Mouse (Mus musculus) midbrain, embryonic 15.5 days (tissue): Measurements from ENCODE around the gene Pla1a. TPM values are rescaled to one million over a fixed set of nuclear protein-coding genes. Genes with fewer than 3 reads are reported as not detected.

Experiments used
- ATAC-seq: fragments of 200-750 bp; cut with Nextera tagmentation; replicated peaks from 2 replicates; pipeline ENCODE4 v1.8.0; 2017; ENCODE audit warnings: moderate TSS enrichment
- H3K27ac ChIP-seq: fragments of 300-500 bp; sonication (generic); 2 replicates; pipeline ENCODE4 v1.5.1; 2015; ENCODE audit warnings: mild to moderate bottlenecking, inconsistent platforms
- H3K27me3 ChIP-seq: fragments of 300-500 bp; sonication (generic); replicated peaks from 2 replicates; pipeline ENCODE4 v1.6.1; 2015; ENCODE audit warnings: inconsistent platforms
- H3K36me3 ChIP-seq: fragments of 300-500 bp; sonication (generic); replicated peaks from 2 replicates; pipeline ENCODE4 v1.6.1; 2015; ENCODE audit warnings: inconsistent platforms
- H3K4me1 ChIP-seq: fragments of 300-500 bp; sonication (generic); 2 replicates; pipeline ENCODE4 v1.6.1; 2015; ENCODE audit warnings: inconsistent platforms
- H3K4me2 ChIP-seq: fragments of 300-500 bp; sonication (generic); 2 replicates; pipeline ENCODE4 v1.6.1; 2015; ENCODE audit warnings: inconsistent platforms, mild to moderate bottlenecking, moderate library complexity
- H3K4me3 ChIP-seq: fragments of 300-500 bp; sonication (generic); 2 replicates; pipeline ENCODE4 v1.5.1; 2015; ENCODE audit warnings: mild to moderate bottlenecking, inconsistent platforms
- H3K9ac ChIP-seq: fragments of 300-500 bp; sonication (generic); 2 replicates; pipeline ENCODE4 v1.6.1; 2015; ENCODE audit warnings: mild to moderate bottlenecking, inconsistent platforms
- H3K9me3 ChIP-seq: fragments of 300-500 bp; sonication (generic); 2 replicates; pipeline ENCODE4 v1.6.1; 2016; ENCODE audit warnings: inconsistent platforms
- whole genome bisulfite sequencing: fragments of 180-500 bp; shearing (Covaris S2); methylation state at CpG from one replicate; pipeline ENCODE4 v1.1.7; 2015; ENCODE audit warnings: mixed read lengths; 5-methylcytosine and 5-hydroxymethylcytosine counted together
- polyA plus RNA-seq: library from polyadenylated mRNA; unstranded; fragments of >200 nt; fragmentation: Nextera tagmentation; extraction: Ambion mirVana; gene quantifications from 2 replicates; pipeline ENCODE4 v1.2.1, GENCODE M21; 2015

Pla1a gene
- polyA plus RNA-seq, 1 experiment from 2014 or later, result 0.61 TPM

DNA sequence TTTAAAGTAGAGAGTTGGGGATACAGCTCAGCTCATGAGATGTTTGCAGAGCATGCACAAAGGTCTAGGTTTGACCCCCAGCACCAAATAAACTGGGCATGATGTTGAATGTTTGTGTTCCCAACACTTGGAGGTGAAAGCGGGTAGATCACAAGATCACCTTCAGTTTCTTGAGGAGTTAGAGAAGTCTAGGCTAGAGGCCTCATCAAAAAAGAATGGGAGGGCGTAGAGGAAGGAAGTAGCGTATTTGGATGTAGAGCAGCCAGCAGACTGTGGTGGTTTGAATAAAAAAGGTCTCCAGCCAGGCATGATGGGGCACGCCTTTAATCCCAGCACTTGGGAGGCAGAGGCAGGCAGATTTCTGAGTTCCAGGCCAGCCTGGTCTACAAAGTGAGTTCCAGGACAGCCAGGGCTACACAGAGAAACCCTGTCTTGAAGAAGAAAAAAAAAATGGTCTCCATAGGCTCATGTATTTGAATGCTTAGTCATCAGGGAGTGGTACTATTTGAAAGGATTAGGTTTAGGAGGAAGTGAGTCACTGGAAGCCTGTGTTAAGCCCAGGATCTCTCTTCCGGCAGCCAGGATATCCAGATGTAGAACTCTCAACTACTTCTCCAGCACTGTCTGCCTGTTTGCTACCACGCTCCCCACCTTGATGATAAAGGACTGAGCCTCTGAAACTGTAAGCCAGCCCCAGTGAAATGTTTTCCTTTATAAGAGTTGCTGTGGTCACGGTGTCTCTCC is 10.9 kb upstream of the Pla1a start:
- WGBS, result 93% methylated on average over 7 of the region's 7 CpGs
- ATAC-seq, result no peak
- Histone ChIP-seq H3K27ac (no peak overlapping the region), H3K4me3 (no peak overlapping the region), H3K4me2 (no peak overlapping the region), H3K9ac (no peak overlapping the region), H3K4me1 (no peaks in the 10 kb centered on the region), H3K36me3 (peaks cover 40% of the 10 kb centered on the region), H3K9me3 (no peaks in the 10 kb centered on the region), H3K27me3 (no peaks in the 10 kb centered on the region)

DNA sequence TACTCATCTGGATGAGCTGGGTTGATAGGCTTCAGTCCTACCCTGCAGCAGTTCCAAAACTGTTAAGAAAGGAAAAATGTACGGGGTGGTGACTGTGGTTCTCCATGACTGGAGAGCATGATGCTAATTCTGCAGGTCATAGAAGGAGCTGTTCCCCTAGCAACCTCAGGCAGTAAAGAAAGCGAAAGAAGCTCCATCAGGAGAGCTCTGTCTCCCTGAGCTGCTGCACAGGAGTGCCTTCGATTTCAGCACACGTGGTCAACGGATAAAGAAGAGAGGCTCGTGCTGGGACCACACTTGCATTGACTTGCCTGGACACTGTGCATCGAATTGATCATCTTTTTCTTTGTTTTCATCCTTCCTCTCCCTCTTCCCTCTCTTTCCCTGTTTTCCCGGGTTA is 9.3 kb upstream of the Pla1a start:
- Histone ChIP-seq H3K9ac (no peak overlapping the region), H3K4me1 (no peaks in the 10 kb centered on the region), H3K36me3 (peaks cover 30% of the 10 kb centered on the region), H3K27me3 (no peaks in the 10 kb centered on the region), H3K27ac (no peak overlapping the region), H3K4me2 (no peak overlapping the region), H3K4me3 (no peak overlapping the region), H3K9me3 (no peaks in the 10 kb centered on the region)
- WGBS, result 88% methylated on average over 8 of the region's 8 CpGs
- ATAC-seq, result no peak

DNA sequence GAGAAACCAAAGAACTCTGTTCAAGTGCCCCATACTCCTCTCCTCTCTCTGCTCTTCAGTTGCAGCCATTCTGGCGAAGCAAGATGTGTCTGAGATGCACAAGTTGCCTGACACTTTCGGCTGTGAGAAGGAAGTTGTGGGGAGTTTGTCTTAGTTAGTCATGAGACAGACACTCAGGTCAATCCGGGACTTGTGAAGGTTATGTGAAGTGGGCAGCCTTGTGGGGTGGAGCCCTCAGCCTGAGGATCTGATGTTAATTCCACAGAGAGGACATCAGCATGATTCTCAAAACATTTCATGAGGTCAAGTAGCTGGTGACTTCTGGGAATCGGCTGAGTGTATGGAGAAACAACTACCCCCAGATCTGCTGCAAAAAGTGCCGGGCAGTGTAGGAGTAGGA is 8.7 kb upstream of the Pla1a start:
- 89% methylated on average over 5 of the region's 5 CpGs for WGBS
- Histone ChIP-seq H3K27me3 (no peaks in the 10 kb centered on the region), H3K9me3 (no peaks in the 10 kb centered on the region), H3K9ac (no peak overlapping the region), H3K27ac (no peak overlapping the region), H3K36me3 (peaks cover 24% of the 10 kb centered on the region), H3K4me2 (no peak overlapping the region), H3K4me1 (no peaks in the 10 kb centered on the region), H3K4me3 (no peak overlapping the region)
- ATAC-seq, result no peak

DNA sequence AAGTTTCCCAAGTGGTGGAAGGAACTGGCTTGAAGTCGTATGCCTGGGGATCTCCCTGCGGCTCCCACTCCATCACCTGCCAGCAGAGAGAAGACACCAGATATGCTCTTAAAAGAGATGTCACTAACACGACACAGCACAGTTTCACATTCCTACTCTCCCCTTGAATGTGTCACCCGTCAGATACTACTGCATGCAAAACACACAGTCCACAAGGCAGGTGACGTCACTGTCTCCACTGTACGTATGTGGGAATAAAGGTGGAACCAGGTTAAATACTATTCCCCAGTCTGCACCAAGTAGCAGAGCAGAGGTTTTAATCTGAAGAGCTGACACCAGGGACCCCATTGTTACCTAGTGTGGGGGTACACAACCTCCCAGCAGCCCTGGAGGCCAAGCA is 7.5 kb upstream of the Pla1a start:
- no peaks in the 10 kb centered on the region for H3K9me3 ChIP-seq
- no peak overlapping the region for H3K4me2 ChIP-seq
- H3K9ac ChIP-seq, result no peak overlapping the region
- peaks cover 14% of the 10 kb centered on the region; the same call in 1 of the 2 replicates for H3K36me3 ChIP-seq
- H3K4me1 ChIP-seq, result no peaks in the 10 kb centered on the region
- 83% methylated on average over 6 of the region's 6 CpGs for WGBS
- H3K4me3 ChIP-seq, result no peak overlapping the region
- H3K27ac ChIP-seq, result no peak overlapping the region
- no peaks in the 10 kb centered on the region for H3K27me3 ChIP-seq
- no peak for ATAC-seq

DNA sequence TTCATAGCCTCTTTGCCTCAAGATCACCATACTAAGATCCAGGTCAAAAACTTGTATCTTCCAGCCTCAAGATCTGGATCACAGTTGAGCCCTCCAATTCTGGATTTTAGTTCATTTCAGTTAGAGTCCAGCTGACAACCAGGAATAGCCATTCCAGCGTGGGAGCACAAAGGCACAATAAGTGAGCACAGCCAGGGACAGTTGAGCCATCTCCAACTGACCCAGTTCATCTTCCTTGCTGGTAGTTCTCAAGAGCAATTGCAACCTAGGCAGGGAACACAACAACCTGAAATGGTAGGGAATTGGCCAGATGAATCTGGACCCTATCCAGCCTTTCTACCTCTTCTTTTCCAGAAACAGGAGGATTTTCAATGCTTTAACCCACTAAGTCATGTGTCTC is 6.2 kb upstream of the Pla1a start:
- H3K36me3 ChIP-seq, result peaks cover 2% of the 10 kb centered on the region; the same call in 1 of the 2 replicates
- ATAC-seq, result no peak
- H3K4me2 ChIP-seq, result no peak overlapping the region
- no peaks in the 10 kb centered on the region for H3K9me3 ChIP-seq
- 90% methylated on average over 1 of the region's 1 CpGs for WGBS
- no peaks in the 10 kb centered on the region for H3K27me3 ChIP-seq
- H3K4me1 ChIP-seq, result no peaks in the 10 kb centered on the region
- H3K9ac ChIP-seq, result no peak overlapping the region
- H3K27ac ChIP-seq, result no peak overlapping the region
- no peak overlapping the region for H3K4me3 ChIP-seq

DNA sequence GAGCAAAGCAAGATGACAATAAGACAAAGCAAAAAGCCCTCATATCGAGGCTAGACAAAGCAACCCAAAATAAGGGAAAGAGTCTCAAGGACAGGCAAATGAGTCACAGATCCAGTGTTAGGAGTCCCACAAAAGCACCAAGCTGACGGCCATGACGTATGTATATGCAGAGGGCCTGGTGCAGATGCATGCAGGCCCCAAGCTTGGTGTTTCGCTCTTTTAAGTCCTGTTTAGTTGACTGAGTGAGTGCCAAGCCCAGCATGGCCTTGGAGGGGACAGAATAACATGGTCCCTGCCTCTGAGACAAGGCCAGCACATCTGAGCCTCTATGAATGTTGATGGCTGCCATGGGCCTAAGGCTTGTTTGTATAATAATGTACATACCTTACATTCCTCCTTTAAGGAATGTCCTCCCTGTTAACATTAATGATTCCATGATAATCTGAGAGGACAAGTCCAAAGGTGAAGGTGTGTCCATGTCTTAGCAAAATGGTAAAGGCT is 1.4 kb upstream of the Pla1a start:
- Histone ChIP-seq H3K27ac (no peak overlapping the region), H3K4me1 (no peaks in the 10 kb centered on the region), H3K4me2 (no peak overlapping the region), H3K4me3 (no peak overlapping the region), H3K36me3 (no peaks in the 10 kb centered on the region), H3K9me3 (no peaks in the 10 kb centered on the region), H3K27me3 (no peaks in the 10 kb centered on the region), H3K9ac (no peak overlapping the region)
- ATAC-seq, result no peak
- WGBS, result 83% methylated on average over 4 of the region's 4 CpGs

DNA sequence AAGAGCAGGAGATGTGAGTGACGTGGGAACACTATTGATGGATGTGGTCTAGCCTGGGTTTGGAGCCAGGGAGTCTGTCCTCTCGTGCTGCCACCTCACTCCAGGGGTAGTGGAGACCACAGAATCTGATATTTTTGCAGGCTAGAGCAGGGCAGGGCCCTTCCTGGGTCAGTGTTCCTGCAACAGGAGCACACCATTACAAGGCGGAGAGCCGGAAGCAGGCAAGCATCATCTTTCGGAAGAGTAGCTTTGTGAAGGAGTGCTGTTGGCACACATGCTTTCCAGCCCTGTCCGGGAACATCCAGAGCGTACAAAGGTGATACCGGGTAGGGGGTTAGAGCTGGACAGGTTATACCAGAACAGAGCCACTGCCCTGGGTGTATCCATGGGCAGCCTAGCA is 569 bp upstream of the Pla1a start:
- no peak for ATAC-seq
- Histone ChIP-seq H3K9me3 (no peaks in the 10 kb centered on the region), H3K4me1 (no peaks in the 10 kb centered on the region), H3K36me3 (no peaks in the 10 kb centered on the region), H3K27ac (no peak overlapping the region), H3K4me3 (no peak overlapping the region), H3K4me2 (no peak overlapping the region), H3K9ac (no peak overlapping the region), H3K27me3 (no peaks in the 10 kb centered on the region)
- WGBS, result 86% methylated on average over 8 of the region's 8 CpGs

DNA sequence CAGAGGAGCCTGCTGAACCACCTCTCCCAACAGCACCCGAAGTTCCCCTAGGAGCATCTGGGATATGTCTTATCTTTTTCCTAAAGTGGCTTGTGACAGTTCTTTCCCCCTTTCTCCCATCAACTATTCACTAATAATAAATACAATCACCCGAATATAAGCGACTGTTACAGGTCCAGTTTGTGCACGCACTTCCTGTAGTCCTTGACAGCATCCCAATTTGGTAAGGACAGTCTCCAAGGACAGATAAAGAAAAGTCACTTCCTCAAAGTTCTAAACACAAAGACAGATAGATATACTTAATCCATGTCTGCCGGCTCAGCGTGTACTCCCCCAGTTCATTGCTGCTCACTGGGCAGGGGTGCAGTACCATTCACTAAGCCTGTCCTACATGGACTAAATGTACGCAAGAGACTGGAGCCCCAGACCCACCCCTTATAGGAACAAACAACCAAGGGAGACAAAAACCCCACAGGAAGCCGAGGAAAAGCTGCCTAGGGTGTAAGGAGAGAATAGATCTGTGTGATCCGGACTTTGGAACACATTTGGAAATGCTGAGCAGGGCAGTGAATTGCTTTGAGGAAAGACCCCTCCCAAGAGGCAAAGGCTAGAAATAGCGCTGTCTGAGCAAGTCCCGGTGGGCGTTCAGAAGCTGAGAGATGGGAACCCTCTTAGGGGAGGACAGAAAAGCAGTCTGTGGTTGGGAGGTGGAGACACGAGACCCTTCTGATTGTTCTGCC is 1.3 kb downstream of the Pla1a start:
- H3K27ac ChIP-seq, result no peak overlapping the region
- no peaks in the 10 kb centered on the region for H3K4me1 ChIP-seq
- no peak for ATAC-seq
- no peaks in the 10 kb centered on the region for H3K27me3 ChIP-seq
- H3K9me3 ChIP-seq, result no peaks in the 10 kb centered on the region
- H3K9ac ChIP-seq, result no peak overlapping the region
- WGBS, result 43% methylated on average over 13 of the region's 13 CpGs
- no peak overlapping the region for H3K4me3 ChIP-seq
- no peak overlapping the region for H3K4me2 ChIP-seq
- no peaks in the 10 kb centered on the region for H3K36me3 ChIP-seq

DNA sequence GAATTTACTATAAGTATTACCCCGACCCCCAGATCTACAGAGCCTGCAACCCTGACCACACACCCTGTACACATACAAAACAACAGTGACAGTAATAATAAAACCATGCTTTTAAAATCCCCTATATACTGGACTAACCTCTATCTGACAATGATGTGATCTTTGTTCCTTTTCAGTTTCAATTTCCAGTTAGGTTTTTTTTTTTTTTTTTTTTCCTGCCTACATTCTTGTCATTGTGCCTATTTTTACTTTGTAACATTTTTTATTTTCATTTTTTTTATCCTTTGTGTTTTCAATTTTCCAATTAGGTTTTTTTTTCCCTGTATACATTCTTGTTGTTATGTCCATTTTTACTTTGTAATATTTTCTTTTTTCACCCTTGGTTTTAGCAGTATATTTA is 7.1 kb downstream of the Pla1a start:
- no peak for ATAC-seq
- no peaks in the 10 kb centered on the region for H3K36me3 ChIP-seq

DNA sequence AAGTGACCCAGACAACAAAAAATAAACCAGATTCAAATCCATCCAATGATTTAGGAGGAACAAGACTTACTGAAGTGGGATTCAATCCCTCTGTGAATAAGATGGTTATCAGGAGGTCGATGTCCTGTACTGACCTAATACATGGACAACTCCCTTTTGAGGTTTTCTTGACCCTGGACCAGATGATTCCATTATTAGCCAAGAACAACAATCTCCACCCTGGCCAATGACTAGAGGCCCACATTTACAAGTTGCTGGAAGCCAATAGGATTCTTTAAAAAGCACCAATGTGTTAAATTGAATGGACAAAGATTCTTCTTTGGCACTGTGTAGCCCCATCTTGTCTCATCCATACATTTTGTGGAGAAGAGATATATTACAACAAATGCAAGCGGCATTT is 7.6 kb downstream of the Pla1a start:
- Histone ChIP-seq H3K4me1 (no peaks in the 10 kb centered on the region), H3K9ac (no peak overlapping the region), H3K9me3 (no peaks in the 10 kb centered on the region), H3K27ac (no peak overlapping the region), H3K4me2 (no peak overlapping the region), H3K27me3 (no peaks in the 10 kb centered on the region), H3K36me3 (no peaks in the 10 kb centered on the region), H3K4me3 (no peak overlapping the region)
- WGBS, result 88% methylated on average over 2 of the region's 2 CpGs
- ATAC-seq, result no peak

More for the DNA sequence above, 7.1 kb downstream of the Pla1a start:
- Histone ChIP-seq H3K27me3 (no peaks in the 10 kb centered on the region), H3K4me3 (no peak overlapping the region), H3K4me2 (no peak overlapping the region), H3K4me1 (no peaks in the 10 kb centered on the region), H3K27ac (no peak overlapping the region), H3K9ac (no peak overlapping the region), H3K9me3 (no peaks in the 10 kb centered on the region)
- 86% methylated on average over 1 of the region's 1 CpGs for WGBS

DNA sequence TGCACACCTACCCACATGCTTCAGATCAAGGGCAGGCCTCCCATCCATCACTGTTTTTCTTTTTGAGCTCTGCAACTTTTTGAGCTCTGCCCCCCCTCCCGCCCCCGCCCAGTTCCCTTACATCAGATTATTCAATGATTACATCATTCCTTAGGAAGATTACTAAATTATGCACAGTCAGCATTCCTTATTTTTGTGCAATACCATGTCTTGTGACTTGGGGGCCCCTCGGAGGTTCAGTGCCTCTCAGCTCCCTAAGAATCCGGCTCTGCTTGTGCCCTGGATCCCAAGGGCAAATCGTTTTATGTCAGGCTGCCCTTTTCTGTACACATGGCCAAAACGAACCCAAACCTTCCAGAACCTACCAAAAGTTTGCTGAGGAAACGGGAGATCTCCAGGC is 18.0 kb downstream of the Pla1a start:
- Histone ChIP-seq H3K9ac (no peak overlapping the region), H3K4me3 (no peak overlapping the region), H3K27me3 (no peaks in the 10 kb centered on the region), H3K9me3 (no peaks in the 10 kb centered on the region), H3K27ac (no peak overlapping the region), H3K4me1 (no peaks in the 10 kb centered on the region), H3K36me3 (no peaks in the 10 kb centered on the region), H3K4me2 (no peak overlapping the region)
- ATAC-seq, result no peak
- 77% methylated on average over 7 of the region's 7 CpGs for WGBS

DNA sequence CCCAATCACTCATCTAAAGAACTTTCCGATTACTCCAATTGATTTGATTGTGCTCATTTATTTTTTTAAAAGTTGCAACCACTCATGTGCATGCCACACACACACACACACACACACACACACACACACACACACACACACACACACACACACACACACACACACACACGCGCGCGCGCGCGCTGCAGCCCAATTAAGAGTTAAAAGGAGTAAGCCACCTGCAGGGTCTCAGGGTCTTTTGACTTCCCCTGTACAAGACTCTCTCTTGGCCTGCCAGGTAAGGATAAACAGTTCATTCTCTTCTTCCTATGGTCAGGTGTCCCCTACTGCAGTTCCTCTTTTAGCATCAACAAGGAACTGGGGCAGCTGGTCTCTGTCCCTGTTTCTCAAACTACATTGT is 24.5 kb downstream of the Pla1a start:
- Histone ChIP-seq H3K9me3 (no peaks in the 10 kb centered on the region), H3K36me3 (no peaks in the 10 kb centered on the region), H3K4me3 (no peak overlapping the region), H3K4me2 (no peak overlapping the region), H3K27ac (no peak overlapping the region), H3K27me3 (no peaks in the 10 kb centered on the region), H3K9ac (no peak overlapping the region), H3K4me1 (no peaks in the 10 kb centered on the region)
- WGBS, result 98% methylated on average over 8 of the region's 8 CpGs
- no peak for ATAC-seq

DNA sequence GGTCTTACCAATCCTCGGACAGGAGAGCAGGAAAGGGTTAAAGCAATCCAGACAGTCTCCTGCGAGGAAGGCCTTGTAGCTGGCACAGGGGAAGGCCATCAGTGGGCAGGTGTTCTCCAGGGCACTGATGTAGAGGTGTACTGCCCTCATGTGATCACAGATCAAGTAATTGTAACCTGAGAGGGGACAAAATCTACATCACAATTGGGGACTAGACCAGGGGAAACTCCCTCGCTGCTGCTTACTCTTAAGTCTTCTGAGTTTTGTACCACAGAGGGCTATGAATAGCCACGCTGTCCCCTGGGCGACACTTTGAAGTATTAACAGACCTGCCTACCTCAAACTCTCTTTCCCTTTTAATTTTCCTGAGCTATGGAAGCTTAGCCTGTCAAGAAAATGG is 25.4 kb downstream of the Pla1a start:
- Histone ChIP-seq H3K27me3 (no peaks in the 10 kb centered on the region), H3K4me1 (no peaks in the 10 kb centered on the region), H3K27ac (no peak overlapping the region), H3K9ac (no peak overlapping the region), H3K4me3 (no peak overlapping the region), H3K36me3 (no peaks in the 10 kb centered on the region), H3K9me3 (no peaks in the 10 kb centered on the region), H3K4me2 (no peak overlapping the region)
- 39% methylated on average over 5 of the region's 5 CpGs for WGBS
- ATAC-seq, result no peak
